Mouse (Mus musculus) layer of hippocampus, adult 2 months (tissue): Measurements from ENCODE around the gene Zp2. TPM values are rescaled to one million over a fixed set of nuclear protein-coding genes. Genes with fewer than 3 reads are reported as not detected.
A peak's percentile ranks its signal among the peaks of the same experiment; 100 is the strongest.

Experiments
- DNase-seq, 2 experiments: peaks; one replicate each; pipeline ENCODE4 v3.0.0; 2022; ENCODE audit warnings: low spot score in 2 of 2
- H3K27ac ChIP-seq: fragments of 200-600 bp; 2 replicates; pipeline ENCODE4 v1.8.1; 2022
- H3K4me3 ChIP-seq: fragments of 200-600 bp; 2 replicates; pipeline ENCODE4 v1.8.1; 2022; ENCODE audit warnings: mild to moderate bottlenecking
- CTCF ChIP-seq: fragments of 200-600 bp; conservative IDR thresholded peaks from 2 replicates; pipeline ENCODE4 v1.8.1; 2022; ENCODE audit warnings: antibody characterized with exemption, mild to moderate bottlenecking, moderate library complexity
- total RNA-seq, 2 experiments: library from RNA; stranded (reverse); gene quantifications; 2 replicates each; pipeline ENCODE4 v1.2.3; 2021

The Zp2 gene
- total RNA-seq, 2 experiments from 2014 or later = 0.20 to 0.37 TPM

DNA sequence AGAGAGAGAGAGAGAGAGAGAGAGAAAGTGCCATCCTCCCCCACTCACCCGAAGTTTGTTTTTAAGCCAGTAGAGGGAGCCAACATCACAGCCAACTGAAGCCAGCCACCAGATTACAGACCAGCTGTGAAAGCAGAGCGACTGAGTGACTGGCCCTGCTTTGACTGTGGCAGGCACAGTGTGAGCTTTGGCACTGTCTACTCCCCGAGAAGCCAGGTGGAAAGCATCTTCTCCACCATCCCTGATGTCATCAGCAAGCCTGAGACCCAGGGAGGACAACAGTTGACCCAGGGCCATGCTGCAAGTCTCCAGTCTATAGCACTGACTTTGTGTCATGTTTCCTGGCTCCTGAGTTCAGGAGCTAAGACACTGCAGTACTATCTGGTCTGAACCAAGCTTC is 20.2 kb downstream of the Zp2 start:
- DNase-seq = peak; percentile 82 to 88
- Histone ChIP-seq H3K4me3 (no peak overlapping the region), H3K27ac (peak overlapping the region; percentile 50; the same call in 1 of the 2 replicates)
- peak; percentile 83 for TF ChIP-seq CTCF

DNA sequence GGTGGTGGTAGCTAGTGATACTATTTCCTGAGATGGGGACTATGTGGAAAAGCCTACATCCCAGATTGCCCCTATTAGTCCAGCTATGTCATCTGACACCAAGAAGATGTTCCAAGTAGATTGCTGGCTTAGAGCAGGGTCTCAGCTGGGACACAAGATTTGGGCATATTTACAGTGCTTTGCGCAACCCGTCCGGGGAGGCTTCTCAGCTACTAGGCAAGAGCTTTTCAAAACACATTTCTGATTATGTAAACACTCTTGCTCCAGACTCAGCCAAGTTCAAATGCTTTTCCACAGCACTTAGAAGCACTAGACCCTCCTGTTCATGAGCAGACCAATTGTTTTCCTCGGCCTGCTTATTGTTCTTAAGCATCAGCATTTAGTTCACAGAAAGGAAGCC is 21.3 kb downstream of the Zp2 start:
- H3K4me3 ChIP-seq = no peak overlapping the region
- no peak for TF ChIP-seq CTCF
- DNase-seq = no peak
- H3K27ac ChIP-seq = no peak overlapping the region

DNA sequence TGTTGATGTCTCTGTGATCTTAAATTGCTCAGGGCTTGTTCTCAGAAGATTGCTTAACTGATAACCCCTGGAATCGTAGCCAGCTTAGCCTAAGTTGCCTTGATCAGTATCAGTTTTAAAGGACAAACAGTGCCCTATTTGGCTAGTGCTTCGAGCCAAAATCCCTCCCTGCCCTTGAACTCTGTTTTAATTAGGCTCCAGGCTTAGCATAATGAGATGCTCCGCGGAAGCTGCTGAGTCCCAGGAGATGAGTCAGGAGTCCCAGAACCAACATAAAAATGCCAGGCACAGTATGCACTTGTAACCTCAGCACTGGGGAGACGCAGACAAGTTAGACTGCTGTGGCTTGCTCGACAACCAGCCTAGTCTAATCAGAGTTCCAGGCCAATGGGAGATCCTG is 27.6 kb downstream of the Zp2 start:
- no peak overlapping the region for H3K27ac ChIP-seq
- H3K4me3 ChIP-seq = no peak overlapping the region
- DNase-seq = no peak
- TF ChIP-seq CTCF = no peak

DNA sequence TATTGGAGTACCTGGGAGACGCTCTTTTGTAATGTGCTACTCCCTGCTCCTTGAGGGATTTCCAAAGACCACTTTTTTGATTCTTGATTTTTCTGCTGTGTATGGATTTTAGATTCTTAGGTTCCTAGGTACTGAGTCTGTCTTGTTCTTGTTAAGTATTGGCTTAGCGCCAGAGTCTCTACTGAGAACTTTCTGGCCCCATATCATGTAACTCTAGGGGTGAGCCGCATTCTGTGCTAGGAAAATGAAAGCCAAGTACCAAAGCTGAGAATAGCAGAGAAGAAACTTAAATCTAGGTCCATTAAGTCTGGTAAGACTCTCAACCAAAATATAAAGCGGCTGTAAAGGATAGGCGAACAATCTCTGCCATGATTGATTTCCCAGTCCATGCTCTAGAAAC is 28.1 kb downstream of the Zp2 start:
- DNase-seq = no peak
- TF ChIP-seq CTCF = no peak
- Histone ChIP-seq H3K27ac (no peak overlapping the region), H3K4me3 (no peak overlapping the region)

GRCm38 (mm10) chr7:120109676-120110075 is 35.4 kb downstream of the Zp2 start:
- no peak overlapping the region for H3K4me3 ChIP-seq
- no peak for TF ChIP-seq CTCF
- no peak for DNase-seq
- H3K27ac ChIP-seq = no peak overlapping the region

DNA sequence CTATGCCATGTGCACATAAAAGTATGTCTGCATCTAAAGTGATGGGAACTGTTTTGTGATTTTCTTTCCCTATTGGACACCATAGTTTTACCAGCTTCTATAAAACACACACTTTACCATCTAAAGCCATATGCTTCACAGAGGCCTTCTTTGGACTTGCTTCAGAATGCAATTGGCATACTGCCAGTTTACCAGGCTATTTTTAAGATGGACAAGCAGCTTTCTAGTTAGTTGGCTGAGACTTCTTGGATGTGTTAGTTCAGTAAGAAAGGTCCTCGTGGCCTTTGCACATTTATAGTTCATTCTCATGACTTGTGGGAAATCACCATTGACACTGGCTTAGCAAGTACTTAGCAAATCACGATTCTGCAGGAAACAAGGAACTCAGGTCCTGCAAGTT is 38.7 kb downstream of the Zp2 start:
- no peak for DNase-seq
- H3K27ac ChIP-seq = no peak overlapping the region
- H3K4me3 ChIP-seq = no peak overlapping the region
- no peak for TF ChIP-seq CTCF

DNA sequence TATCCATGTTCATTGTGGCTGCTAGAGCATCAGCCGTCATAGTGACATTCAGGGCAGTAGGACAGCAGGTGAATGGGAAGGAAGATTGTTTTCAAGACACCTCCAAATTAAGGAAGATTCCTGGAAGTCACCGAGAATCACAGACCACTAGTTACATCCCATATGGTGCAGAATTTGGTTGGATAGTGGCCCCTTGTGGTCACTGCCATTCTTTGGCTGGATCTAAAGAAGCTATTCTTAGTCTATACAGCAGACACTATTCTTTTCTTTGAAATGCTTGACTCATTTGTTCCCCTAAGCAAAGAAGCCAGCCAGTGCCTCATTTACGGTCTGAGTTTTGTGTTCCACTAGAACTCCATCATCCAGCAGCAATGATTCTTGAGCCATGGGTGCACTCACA is 40.1 kb downstream of the Zp2 start:
- H3K27ac ChIP-seq = no peak overlapping the region
- DNase-seq = no peak
- peak; percentile 57 for TF ChIP-seq CTCF
- no peak overlapping the region for H3K4me3 ChIP-seq

DNA sequence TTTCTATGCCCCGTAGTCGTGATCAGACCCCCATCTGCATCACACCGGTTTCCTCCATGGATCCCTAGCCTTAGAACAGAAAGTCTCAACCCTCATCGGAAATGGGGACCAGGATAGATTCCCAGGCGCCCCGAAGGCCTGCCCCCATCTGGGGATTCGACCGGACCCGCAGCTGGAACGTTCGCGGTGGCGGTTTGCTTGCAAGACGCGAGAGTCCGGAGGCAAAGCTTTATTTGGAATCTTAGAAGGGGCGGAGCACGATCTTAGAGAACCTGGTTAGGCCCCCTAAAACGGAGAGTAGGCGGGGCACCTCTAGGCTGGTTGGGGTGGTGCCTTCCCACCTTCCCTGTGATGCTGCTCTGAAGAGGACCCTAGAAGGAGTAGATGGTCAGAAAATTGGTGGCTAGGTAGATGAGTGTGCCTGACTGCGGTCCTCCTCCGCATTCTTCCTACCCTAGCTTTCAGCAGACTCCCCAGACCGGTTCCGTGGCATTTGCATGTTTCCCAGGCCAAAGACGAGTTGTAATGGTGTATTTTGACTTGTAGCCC is 42.0 kb downstream of the Zp2 start:
- Histone ChIP-seq H3K4me3 (peak overlapping the region; percentile 63), H3K27ac (no peak overlapping the region)
- DNase-seq = no peak
- TF ChIP-seq CTCF = no peak

GRCm38 (mm10) chr7:120102164-120102972 is 42.7 kb downstream of the Zp2 start, which contains the start of gene Tmem159:
Tmem159 (plus strand) TSS chr7:120102353.
- Histone ChIP-seq H3K27ac (peak within 1 kb of the TSS; percentile 68), H3K4me3 (peak within 1 kb of the TSS; percentile 63)
- TF ChIP-seq CTCF = no peak
- peak; percentile 48 to 55 for DNase-seq

DNA sequence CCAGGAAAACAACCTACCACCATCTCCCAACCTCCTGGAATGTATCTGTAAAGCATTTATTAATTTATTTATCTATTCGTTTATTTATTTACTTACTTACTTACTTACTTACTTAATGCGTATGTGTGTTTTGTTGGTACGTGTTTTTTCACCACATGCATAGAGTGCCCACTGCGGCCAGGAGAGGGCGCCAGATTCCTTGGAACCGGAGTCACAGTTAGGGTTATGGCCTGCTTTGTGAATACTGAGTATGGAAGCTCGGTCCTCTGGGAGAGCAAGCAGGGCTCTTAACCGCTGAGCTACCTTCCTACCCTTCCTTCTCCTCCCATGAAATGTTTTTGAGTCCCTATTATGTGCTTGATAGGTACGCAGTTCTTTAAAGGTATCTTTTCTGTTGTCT is 46.7 kb downstream of the Zp2 start:
- no peak overlapping the region for H3K27ac ChIP-seq
- TF ChIP-seq CTCF = peak; percentile 79

GRCm38 (mm10) chr7:120097845-120098244 is 47.2 kb downstream of the Zp2 start:
- no peak overlapping the region for H3K27ac ChIP-seq
- DNase-seq = peak; percentile 55 to 67
- TF ChIP-seq CTCF = peak; percentile 74
- no peak overlapping the region for H3K4me3 ChIP-seq

More for the DNA sequence above, 46.7 kb downstream of the Zp2 start:
- peak; percentile 54 to 74 for DNase-seq
- H3K4me3 ChIP-seq = no peak overlapping the region

DNA sequence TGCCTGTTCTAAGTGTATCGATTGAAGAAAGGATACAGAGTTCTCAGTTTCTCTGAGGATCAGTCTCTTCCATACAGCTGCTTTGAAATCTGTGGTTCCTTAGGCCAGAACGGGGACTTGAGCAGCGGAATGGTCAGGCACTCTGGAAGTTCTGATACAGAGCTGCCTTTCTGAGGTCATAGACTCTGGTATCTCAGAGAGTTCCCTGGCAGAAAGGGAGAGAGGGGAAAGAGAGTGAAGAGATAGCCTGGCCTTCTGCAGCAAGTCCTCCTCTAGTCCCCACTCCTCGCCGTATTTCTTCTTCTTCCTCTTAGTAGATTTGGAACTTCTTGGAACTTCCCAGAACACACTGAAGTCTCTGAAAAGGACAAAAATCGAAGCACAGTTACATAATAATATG is 49.9 kb downstream of the Zp2 start, which contains the start of gene Dnah3:
Gene Dnah3, minus strand, starts transcription at position 101 of the 400 bp plus-strand sequence.
- DNase-seq = no peak
- Histone ChIP-seq H3K4me3 (no peak within 1 kb of the TSS), H3K27ac (no peak within 1 kb of the TSS)
- no peak for TF ChIP-seq CTCF

- no peak overlapping the region for H3K4me3 ChIP-seq
Observed at GRCm38 (mm10) chr7:120094216-120094615, 50.9 kb downstream of the Zp2 start.

DNA sequence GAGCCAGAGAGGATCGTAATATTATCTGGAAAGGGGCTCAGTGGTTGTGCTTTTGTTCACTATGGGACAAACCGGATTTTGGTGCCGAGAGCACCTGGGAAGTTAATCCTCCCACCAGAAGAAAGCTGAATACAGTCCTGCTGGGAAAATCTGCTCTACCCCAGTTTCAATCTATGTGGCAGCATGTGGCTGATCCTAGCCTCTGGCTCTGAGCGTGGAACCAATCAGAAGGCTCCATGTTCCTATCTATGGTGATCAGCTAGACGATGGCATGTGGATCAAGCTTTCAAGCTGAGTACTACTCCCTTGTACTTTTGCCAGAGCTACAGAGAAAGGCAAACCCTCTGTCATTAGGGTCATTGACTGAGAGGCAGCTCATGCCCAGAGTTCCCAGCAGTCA is 52.1 kb downstream of the Zp2 start:
- DNase-seq = no peak
- H3K27ac ChIP-seq = no peak overlapping the region
- TF ChIP-seq CTCF = no peak
- no peak overlapping the region for H3K4me3 ChIP-seq

More at GRCm38 (mm10) chr7:120094216-120094615, 50.9 kb downstream of the Zp2 start:
- no peak for DNase-seq
- no peak overlapping the region for H3K27ac ChIP-seq
- no peak for TF ChIP-seq CTCF
